Mouse (Mus musculus): ENCODE results near the gene Rad52.

DNA sequence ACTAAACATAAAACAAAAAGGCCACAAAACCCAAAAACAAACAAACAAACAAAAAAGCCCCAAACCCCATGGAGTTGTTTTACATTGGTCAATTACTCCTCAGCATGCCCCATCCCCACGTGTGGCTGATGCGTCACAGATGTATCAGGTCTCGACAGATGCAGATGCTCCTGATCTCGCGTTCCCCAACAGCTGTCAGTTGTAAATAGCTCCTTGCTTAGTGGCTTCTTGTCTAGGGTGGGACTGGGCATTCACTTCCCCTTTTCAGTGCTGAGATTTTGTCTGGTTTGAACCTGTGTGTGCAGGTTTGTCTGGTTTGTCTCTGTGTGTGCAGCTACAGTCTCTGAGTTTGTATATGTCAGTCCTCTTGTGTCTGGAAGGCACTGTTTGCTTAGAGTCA, 9.5 kb downstream of the Rad52 start:
- TF ChIP-seq GATA1 (IDR thresholded peaks at IDR 0.05; ENCODE audit: borderline replicate concordance, low read length) (no peak), FLI1 (IDR thresholded peaks at IDR 0.05; ENCODE audit: low read length) (no peak)

All from megakaryocyte, embryonic 14.5 days (primary cell).